Mouse (Mus musculus): Measurements from ENCODE around the gene Dner. TPM values are rescaled to one million over a fixed set of nuclear protein-coding genes. Genes with fewer than 3 reads are reported as not detected.

Dner gene
- polyA plus RNA-seq, 1 experiment = 140 TPM

DNA sequence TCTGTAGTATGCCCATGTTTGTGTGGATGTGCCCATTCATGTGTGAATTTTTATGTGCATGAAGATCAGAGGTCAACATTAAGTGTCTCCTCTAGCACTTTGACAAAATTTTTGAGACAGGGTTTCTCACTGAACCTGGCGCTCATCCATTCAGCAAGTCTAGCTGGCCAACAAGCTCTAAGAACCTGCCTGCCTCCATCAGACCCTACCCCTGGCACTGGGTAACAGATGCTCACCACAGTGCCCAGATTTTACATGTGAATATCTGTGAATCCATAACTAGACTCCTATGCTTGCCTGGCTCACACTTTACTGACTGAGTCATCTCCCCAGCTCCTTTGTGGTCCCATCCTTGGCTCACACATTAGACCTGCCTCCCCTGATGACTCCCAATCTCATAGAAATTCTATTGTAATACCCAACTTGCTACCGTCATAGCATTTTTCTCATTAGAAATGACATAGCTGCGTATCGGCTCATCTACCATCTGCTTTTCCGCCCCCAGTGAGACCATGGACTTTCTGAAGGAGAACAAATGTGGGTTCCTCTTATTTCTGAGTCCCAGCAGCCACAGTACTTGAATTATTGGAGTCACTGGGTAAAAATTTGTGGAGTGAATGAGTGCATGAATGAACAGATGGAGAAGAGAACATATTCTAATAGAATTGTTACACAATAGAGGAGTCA, 231.9 kb downstream of the Dner start:
- DNase-seq (ENCODE audit: extremely low spot score in 1 of 2, low spot score in 1 of 2) = peak in 1 of 2 experiments; percentile 41

DNA sequence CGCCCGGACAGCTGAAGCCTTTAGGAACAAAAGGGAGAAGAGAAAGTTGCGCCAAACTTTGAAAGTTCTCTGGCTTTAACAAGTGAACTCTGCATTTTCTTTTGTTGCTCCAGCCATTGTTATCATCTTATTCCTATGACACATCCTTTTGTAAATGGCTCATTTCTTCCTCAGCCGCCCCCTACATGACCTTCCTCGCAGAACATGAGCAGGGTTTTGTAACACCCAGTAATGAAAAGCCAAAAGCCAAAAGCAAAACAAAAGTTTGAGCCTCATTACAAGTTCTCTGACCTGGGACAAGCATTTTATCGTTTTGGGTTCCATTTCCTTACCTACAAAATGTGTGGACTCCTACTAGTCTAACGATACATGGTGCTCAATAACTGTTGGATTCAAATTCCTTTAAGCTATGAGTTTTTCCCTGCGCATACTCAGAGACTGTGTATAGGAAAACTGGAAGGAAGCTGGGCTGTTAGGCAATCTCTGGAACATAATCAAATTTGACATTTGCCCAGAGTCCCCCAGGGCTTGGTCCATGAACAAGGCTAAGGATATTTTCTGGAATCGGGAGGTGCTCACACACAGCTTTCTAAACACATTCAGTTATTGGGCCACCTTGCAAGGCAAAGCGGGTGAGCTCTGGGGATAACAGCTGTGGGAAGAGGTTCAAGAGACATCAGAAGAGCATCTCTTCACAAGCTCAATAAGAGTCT, 246.3 kb downstream of the Dner start:
- DNase-seq (ENCODE audit: extremely low spot score in 1 of 2, low spot score in 1 of 2) = no peak

DNA sequence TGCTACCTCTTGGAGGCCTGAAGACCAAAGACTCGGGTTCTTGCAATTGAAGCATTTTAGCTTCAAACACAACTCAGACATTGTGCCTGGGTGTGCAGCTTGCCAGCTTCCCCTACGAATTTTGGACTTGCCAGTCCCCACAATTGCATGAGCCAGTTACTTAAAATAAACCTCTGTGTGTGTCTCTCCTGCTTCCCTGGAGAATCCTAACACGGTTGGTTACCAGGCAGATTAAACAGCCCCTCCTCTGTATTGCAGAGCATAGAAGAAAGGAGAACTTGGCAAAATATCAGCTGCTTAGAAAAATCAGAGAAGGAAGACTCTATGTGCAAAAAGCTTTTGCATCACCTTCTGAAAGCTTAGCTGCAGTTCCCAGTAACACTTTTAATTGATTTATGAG, 252.4 kb downstream of the Dner start:
- DNase-seq (ENCODE audit: extremely low spot score in 1 of 2, low spot score in 1 of 2) = peak; percentile 60 to 71

DNA sequence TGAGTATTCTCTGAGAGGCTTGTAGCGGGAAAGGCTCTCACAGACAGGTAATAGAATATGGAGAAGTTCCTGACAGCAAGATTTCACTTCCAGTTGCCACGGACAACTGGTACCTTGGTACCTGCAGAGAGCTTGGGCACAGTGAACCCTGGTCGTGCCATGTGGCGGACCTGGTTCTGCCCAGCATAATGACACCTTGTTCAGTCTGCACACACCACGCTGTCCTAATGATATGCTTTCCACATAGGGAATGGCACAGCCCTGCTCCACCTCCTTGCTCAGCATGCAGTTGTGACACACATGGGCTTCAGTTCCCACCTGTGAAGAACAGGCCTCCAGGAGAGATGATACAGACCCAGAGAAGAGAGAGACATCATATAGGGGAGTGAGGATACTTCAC, 253.0 kb downstream of the Dner start:
- no peak for DNase-seq (ENCODE audit: extremely low spot score in 1 of 2, low spot score in 1 of 2)

DNA sequence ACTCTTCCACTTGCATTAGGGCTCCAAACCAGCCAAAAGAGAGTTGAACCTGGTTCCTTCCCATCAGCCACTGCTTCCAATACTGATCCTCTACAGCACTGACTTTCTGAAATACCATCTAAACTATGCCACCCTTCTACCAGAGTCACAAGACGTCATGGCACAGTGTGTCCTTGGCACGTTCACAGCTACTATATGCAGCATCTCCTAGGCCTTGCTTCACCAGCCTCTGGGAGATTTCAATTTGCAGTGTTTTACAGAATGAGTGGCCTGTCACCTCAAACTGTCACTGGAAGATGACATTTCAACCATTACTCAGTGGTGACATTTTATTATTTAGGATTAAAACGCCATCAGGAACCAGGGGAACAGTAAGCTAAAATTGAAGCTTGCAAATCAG, 254.6 kb downstream of the Dner start:
- DNase-seq (ENCODE audit: extremely low spot score in 1 of 2, low spot score in 1 of 2) = no peak

DNA sequence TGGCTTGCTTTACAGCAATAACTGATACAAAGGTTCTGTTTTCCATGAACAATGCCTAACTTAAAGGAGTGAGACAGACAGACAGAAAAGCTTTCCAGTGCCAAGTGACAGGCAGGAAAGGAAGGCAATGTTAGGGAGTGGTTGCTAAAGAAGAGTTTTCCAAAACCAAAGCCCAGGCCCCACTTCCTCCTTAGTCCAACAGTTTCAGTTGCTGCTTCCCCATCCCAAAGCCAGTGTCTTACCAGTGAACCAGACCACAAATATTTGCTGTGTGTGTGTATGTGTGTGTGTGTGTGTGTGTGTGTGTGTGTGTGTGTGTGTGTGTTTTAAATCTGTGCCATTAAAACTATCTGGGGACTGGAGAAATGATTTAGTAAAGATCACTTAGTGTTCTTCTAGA, 258.5 kb downstream of the Dner start:
- DNase-seq (ENCODE audit: extremely low spot score in 1 of 2, low spot score in 1 of 2) = no peak

DNA sequence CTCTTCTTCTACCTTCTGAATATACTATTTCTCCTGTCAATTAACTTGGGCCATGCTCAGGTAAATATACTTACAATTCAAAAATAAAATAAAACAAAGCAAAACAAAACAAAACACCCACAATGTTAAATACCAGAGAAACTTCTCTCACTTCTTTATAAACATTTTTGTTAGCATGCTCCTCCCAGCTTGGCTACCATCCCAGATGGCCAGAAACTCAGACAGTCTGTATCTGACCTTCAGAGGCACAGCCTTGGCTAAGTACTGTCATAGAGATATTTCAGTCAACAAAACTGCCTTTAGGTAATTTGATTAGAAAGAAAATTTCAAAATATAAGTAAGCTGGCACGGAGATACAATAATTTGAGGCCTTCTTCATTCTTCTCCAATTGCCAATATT, 259.7 kb downstream of the Dner start:
- DNase-seq (ENCODE audit: extremely low spot score in 1 of 2, low spot score in 1 of 2) = no peak

DNA sequence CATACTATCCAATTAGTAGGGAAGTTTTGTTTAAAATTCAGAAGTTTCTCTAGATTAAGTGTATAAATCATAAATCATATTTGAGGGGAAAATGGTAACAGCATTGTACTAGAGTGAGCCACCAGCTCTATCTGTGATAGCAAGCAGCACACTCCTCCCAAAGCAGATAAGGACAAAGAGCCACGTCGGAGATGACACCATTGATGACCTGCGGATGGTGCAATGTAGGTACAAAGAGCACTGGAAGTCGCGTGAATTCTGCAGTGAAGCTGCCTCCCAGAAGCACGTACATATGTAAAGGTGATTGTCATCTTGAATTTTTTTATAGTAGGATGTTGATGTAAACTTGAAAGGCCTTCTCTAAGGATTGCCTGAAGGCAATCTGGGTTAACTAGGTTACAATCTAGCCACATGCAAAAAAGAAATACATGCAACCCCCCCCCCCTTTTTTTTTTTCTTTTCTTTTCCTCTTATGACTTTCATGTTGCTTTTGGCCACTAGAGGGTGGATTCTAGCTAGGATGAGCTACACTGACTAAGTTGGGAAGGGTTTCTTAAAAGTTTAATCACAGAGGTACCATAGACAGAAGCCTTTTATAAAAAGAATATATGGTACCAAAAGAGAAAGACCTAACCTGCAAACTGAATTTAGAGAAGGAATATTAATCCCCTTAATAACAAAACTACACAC, 262.6 kb downstream of the Dner start:
- peak in 1 of 2 experiments; percentile 50 for DNase-seq (ENCODE audit: extremely low spot score in 1 of 2, low spot score in 1 of 2)

DNA sequence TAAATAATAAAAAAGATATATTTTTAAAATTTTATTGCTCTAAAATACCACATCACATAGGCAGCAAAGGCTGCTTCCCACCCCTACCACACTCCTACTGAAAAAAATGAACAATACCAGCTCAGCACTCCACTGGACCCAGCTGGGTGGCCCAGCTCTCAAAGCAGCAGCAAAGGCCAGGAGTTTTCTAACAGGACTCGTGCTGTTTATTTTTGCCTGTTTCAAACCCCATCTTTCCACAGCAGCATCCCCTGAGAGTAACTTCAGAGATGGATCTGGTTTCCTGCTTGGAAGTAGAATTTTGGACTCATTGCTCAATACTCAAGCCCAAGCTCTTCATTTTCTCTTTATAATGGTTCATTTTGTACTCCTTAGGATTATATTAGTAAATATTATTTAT, 263.7 kb downstream of the Dner start:
- no peak for DNase-seq (ENCODE audit: extremely low spot score in 1 of 2, low spot score in 1 of 2)

DNA sequence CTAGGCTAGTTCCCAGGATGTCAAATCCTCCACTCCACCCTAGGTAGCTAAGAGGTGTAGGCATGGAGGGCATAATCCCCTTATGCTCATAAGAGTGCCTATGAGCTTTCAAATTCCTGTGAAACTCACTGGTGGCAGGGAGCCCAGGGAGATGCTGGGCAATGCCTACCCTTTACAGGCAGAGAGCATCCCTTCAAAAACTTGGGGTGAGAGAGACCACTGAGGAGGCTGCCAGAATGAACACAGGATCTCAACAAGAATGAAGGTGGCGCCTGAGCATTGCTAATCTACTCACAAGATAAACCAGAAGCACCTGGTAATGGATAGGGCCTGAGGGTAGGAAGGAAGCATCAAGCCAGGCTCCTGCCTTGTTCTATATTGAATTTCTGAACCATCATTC, 267.7 kb downstream of the Dner start:
- DNase-seq (ENCODE audit: extremely low spot score in 1 of 2, low spot score in 1 of 2) = no peak

DNA sequence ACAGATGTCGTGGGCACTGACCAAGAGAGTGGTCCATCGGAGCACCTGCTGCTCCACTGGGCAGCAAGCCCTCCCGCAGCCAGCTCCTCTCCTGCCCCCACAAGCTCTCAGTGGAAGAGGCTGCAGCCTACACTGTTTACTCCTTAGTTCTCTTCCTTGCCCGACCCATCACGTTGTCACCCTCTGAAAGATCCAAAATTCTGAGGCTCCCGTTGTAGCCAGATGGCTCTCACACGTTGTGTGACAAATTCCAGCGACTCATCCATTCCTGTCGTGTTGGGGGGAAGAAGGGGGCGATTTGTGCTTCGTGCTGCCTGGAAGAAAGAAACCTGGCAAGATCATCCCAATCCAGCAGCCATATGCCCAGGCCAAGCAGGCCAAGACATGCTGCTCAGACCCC, 268.3 kb downstream of the Dner start:
- peak; percentile 79 to 86 for DNase-seq (ENCODE audit: extremely low spot score in 1 of 2, low spot score in 1 of 2)

DNA sequence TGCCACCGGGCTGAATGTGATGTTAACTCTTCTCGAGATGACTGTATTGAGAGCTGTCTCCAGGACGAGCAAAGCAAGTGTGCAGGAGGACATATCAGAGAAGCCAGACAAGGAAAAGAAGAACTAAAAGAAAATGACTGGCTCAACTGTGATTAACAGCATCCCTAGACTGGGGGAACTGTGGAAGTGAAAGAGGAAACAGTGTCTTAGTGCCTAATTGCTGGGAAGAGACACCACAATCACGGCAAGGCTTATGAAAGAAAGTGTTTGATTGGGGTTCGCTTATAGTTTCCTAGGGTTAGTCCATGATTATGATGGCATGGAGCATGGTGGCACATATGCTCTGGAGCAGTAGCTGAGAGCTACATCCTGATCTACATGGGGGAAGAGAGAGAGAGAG, 269.3 kb downstream of the Dner start:
- DNase-seq (ENCODE audit: extremely low spot score in 1 of 2, low spot score in 1 of 2) = no peak

DNA sequence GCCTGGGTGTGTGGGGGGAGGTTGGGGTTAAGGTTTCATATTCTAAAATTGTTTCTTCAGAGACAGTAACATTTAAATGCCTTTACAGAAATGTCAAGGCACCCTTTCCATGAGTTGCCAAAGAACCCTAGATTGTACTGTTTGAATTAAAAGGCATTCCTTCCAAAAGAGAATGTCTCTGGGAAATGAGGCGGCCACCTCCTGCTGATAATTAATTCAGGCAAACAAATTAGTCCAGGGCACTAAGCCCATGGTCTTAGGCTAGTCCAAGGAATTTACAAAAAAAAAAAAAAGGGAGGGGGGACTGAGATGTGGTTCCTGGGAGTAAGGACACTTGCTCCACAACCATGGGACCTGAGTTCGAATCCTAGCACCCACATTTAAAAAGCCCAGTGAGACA, 273.1 kb downstream of the Dner start:
- no peak for DNase-seq (ENCODE audit: extremely low spot score in 1 of 2, low spot score in 1 of 2)

DNA sequence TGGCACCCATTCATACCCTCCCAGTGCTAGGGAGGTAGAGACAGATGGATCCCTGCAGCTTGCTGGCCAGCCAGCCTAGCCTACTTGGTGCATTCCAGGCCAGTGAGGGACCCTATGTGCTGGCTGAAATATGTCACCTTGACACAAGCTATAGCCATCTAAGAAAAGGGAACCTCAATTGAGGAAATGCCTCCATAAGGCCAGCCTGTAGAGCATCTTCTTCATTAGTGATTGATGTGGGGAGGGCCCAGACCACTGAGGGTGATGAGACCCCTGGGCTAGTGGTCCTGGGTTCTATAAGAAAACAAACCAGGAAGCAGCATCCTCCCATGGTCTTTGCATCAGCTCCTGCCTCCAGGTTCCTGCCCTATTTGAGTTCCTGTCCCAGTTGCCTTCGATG, 274.2 kb downstream of the Dner start:
- no peak for DNase-seq (ENCODE audit: extremely low spot score in 1 of 2, low spot score in 1 of 2)

DNA sequence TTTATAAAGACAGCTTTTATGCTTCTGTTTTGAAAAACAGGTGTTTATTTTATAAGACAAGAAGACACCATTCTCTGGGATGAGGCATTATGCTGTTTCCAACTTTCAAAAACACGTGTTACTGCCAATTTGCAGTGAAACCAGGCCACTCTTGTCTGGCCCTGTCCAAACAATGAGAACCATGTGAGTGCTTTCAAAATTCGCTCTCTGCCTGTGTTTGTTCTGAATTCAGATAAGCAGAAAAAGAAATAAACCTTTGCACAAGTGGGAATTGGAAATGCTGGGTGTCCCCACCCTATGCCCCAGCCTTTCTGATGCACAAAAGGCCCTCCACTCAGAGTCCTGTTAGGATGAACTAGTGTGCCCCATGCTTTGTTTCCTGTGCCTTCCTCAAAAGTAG, 276.6 kb downstream of the Dner start:
- no peak for DNase-seq (ENCODE audit: extremely low spot score in 1 of 2, low spot score in 1 of 2)

DNA sequence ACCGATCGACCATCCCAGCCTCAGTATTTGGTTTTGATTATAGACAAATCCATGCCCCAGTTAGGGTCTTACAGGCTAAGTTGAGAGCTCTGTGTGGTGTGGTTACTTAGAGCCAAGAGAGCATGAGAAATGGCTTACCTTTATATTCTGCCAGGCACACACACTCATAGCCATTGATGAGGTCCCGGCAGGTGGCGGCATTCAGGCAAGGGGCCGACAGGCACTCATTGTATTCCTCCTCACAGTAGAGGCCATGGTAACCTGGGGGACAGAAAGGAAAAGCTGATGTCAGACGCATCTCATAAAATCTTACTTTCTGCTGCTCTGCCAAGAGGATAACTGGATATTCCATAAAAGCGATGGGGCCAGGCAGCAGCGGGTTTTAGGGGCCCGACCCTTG, 277.5 kb downstream of the Dner start:
- DNase-seq (ENCODE audit: extremely low spot score in 1 of 2, low spot score in 1 of 2) = no peak

DNA sequence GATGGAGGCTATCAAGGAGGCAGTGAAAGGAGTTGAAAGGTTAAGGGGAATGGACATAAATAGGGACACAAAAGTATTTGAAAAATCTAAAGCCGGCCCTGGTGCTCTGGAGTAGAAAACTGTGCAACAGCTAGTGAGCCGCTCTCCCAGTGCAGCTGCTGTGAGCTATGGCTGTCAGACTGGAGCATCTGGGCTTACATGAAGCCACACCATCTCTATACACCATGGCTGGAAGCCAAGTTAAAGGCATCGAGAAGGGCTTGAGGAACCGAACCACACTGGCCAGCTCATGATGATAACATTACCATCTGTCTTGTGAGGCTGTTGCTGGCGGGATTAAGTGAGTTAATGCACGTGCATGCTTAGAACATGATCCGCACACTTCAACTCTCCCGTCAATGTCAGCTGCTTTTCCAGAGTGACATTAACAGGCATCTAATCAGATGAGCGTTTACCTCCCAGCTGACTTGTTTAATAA, 278.2 kb downstream of the Dner start:
- no peak for DNase-seq (ENCODE audit: extremely low spot score in 1 of 2, low spot score in 1 of 2)

DNA sequence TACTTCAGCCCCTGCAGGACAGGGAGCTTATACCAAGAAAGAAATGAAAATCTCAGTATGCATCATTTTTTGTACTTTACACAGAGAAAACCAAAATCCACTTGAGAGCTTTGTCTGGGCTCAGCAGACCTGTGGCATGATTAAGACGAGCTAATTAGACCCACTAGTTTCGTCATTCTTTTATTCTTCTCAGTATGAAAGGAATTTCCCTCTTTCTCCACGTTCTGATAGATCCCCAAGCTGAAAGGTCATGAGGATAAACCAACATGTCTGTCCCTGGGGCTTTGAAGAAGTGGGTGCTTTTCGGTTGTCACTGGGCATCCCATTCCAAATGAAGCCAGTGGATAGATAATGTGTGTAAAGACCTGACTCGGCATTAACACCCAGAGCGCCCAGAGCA, 278.7 kb downstream of the Dner start:
- no peak for DNase-seq (ENCODE audit: extremely low spot score in 1 of 2, low spot score in 1 of 2)

DNA sequence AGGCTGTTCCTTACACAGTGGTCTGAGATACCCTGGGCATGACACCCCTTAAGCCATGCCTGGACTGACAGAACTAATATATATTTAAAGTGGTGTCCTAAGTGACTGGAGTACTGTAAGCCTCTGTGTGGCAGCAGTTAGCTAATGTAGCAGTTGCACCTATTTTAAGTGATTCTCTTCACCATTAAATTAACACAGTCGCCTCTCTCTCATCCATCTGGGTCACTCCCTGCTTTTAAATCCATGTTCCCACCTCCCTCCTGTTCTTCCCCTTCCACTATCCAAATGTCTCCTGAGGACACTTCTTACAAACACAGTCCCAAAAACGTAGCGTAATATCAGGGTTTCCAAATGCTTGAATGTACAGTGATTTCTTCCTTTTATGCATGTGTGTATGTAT, 281.6 kb downstream of the Dner start:
- DNase-seq (ENCODE audit: extremely low spot score in 1 of 2, low spot score in 1 of 2) = no peak

DNA sequence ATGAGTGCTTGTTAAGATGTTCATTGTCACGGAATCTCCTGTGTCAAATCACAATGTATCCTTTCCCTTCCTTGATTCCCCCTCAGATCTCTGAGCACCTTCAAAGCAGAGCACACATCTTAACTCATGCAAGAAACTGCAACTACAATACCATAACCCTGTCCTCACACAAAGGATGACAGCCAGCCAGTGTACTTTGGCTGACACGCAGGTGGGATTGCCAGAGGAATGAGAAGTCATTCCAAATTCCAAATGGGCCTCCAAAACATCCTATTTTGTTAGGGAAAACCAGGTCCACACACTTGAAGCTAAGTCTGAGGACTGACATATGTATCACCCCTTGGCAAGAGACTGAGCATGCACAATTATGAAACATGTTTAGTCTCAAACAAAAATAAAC, 286.5 kb downstream of the Dner start:
- no peak for DNase-seq (ENCODE audit: extremely low spot score in 1 of 2, low spot score in 1 of 2)

DNA sequence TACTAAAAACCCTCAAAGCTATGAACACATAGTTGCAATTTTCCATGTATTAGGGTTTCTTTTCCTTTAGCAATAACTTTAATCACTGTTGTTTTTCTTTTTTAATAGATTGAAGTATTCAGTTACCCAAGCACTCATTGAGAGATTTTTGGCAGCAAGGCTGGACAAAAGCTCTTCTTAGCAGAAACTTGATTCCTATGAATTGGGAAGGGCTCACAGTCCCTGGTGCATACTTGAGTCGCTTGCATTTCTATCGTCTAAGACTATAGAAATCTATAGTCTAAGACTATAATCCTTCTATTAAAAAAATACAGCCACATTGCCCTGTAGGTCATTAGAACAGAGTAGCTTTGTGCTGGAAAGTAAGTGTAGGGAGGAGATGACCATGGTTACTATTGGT, 287.1 kb downstream of the Dner start:
- DNase-seq (ENCODE audit: extremely low spot score in 1 of 2, low spot score in 1 of 2) = no peak

DNA sequence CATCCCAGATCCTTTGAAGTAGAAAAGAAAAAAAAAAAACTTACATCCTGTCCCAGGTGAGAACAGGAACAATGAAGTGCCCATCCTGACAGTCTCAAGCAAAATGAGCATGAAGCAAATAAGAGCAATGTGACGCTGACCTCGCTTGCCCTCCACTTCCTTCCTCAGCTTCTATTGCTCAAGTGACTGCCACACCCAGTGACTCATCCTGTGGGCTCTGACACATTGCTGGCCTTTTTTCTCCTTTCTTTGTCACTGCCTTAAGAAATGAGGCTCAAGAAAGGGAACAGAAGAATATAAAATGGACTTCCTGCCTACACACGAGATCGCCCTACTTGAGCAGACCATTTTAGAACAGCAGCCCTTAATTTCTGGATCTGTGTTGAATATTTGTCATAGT, 289.1 kb downstream of the Dner start:
- no peak for DNase-seq (ENCODE audit: extremely low spot score in 1 of 2, low spot score in 1 of 2)
